Mouse (Mus musculus) C2C12 (cell line): ENCODE results near the gene BC049715.

Experiments
- CEBPB ChIP-seq: IDR thresholded peaks from one replicate; pipeline ENCODE4 v1.6.1; 2011; ENCODE audit warnings: low read depth, mild to moderate bottlenecking, control low read depth, moderate library complexity
- CTCF ChIP-seq: IDR thresholded peaks from one replicate; pipeline ENCODE4 v1.5.1; 2011; ENCODE audit not compliant: control insufficient read depth, insufficient read depth, insufficient read length
- FOSL1 ChIP-seq: IDR thresholded peaks from one replicate; pipeline ENCODE4 v1.8.0; 2011; ENCODE audit warnings: mild to moderate bottlenecking, low read length; ENCODE audit not compliant: poor library complexity, insufficient read depth, severe bottlenecking
- MAX ChIP-seq: IDR thresholded peaks from one replicate; pipeline ENCODE4 v1.6.1; 2011; ENCODE audit warnings: mild to moderate bottlenecking, control low read depth
- MYOD1 ChIP-seq: IDR thresholded peaks from one replicate; pipeline ENCODE4 v1.6.1; 2011; ENCODE audit warnings: low read depth; ENCODE audit not compliant: control insufficient read depth, insufficient read length
- MYOG ChIP-seq: IDR thresholded peaks from one replicate; pipeline ENCODE4 v1.6.1; 2011; ENCODE audit not compliant: control insufficient read depth, insufficient read length; ENCODE audit errors: extremely low read depth
- USF1 ChIP-seq: IDR thresholded peaks from one replicate; pipeline ENCODE4 v1.6.1; 2011; ENCODE audit warnings: low read depth, mild to moderate bottlenecking, control low read depth, moderate library complexity

- TF ChIP-seq MAX, result no peak
- TF ChIP-seq CTCF, result no peak
- TF ChIP-seq MYOD1, result no peak
- no peak for TF ChIP-seq CEBPB
- no peak for TF ChIP-seq USF1
- TF ChIP-seq MYOG, result no peak
- no peak for TF ChIP-seq FOSL1
Observed at GRCm38 (mm10) chr6:136821086-136821485, 6.3 kb upstream of the BC049715 start.
